Mouse (Mus musculus) heart, adult 9 months (tissue): Measurements from ENCODE around the gene Rnf7.
A peak's percentile ranks its signal among the peaks of the same experiment; 100 is the strongest.

Experiments
- DNase-seq, 2 experiments: peaks; one replicate each; pipeline ENCODE4 v3.0.0; 2022; ENCODE audit warnings: low spot score in 2 of 2

The Rnf7 gene

DNA sequence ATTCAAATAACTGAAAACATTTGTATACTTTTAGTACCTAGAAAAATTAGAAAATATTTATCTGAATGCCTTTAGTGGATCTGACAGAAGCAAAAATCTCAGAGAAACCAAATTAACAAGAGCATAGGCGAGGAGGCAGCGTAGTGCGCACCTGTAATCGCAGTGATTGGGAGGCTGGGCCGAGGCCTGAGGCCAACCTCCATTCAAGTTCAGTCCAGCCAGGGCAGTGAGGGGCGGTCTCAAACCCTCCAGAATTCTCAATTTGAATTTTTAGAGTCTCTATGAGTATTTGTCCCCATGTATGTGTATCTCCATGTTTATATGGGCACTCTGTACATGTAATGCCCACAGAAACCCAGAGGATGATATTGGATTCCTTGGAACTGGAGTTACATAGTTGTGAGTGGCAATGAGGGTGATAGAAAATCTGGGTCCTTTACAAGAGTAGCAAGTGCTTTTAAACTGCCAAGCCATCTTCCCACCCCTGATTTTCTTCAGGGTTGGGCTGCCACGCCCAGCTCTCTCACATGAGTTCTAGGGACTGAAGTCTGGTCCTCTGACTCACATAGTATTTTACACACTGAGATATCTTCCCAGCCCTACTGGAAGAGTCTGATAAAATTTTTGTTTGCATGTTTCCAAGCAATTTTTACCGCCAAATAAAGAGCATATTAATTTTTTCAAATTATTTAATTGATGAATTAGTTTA lies 8.1 kb downstream of the Rnf7 start:
- no peak for DNase-seq

DNA sequence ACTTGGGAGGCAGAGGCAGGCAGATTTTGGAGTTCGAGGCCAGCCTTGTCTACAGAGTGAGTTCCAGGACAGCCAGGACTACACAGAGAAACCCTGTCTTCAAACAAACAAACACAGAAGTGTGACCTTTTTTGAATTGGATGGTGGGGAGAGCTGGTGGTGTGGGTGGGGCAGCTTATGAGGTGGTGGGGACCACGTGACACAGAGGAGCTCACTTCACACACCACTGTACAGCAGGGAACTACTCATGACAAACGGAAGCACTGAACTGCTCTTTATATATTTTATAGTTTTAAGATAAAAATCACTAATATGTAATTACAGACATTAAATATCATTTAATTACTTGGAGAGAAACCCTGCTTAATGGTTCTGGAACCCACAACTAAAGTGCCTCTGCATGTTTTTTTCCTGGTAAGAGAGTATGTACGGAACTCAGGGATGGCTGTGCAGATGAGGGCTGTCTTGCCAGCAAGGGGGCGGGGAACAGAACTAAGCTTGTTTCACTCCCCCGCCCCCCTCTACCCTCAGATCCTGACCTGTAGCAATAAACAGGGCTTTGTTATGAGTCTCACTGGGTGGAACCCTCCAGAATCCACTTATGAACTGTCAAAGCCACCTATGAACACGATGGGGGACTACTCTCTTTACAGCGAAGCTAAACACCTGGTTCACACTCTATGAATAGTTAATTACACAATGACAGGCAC lies 8.8 kb downstream of the Rnf7 start:
- no peak for DNase-seq

DNA sequence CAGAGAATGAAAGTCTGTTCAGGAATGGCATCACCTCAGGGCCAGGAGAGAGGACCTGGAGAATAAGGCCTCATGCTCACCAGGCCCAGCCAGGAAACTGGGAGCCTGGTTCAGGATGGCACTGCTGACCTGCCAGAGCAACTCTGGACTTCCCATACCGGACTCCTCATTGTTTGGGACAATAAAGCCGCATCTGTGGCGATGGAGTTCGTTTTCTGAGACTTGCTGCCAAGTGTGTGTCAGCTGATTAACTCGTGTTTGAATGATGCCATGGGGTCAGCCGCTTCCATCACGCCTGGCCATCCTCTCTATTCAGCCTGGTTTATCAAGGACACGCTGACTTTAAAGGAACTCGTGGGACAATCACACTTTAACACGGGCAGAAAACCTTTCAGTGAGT lies 14.8 kb downstream of the Rnf7 start:
- no peak for DNase-seq

DNA sequence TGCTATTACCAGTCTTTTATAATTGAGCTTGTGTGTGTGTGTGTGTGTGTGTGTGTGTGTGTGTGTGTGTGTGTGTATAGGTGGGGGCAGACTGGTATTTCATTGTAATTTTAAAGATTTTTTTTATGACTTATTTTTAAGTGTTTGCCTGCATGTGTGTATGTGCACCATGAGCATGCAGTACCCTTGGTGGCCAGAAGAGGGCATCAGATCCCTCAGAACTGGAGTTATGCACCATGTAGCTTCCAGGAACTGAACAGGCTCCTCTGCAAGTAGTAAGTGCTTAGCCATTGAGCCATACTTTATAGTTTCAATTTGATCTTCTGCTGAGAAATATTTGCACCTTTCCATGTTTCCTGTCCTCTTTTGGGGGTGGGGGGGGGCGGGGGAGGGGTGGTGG lies 16.9 kb downstream of the Rnf7 start:
- no peak for DNase-seq

DNA sequence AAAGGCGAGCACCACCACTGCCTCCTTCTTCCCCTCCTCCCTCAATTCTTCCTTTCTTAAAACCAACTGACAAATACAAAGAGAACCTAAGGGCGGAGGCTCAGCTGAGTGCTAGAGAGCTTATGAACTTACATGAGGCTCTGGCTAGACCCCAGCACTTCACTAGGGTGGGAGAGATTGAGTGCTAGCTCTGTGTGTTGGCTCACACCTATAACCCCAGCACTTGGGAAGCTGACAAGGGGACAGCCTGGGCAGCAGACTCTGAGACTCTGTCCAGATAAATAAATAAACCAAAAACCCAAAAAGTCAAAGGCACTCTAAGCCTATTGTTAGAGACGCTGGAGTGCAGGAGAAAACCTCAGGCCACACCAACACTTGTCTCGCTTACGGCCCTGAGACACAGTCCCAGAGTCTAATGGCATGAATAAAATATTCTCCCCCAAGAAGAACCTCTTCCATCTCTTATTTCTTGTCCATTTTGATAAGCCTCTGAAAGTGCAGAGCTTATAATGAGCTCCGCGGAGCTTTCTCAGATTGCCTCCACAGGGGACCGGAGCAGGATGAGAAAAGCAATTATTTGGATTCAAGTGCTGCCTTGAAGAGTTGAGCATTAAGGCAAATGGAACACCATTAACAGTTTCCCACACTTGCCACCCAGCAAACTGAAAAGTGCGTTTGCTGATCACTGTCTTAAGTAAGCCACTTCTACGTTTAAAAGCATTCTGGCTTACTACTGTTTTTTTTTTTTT lies 18.2 kb downstream of the Rnf7 start:
- DNase-seq: no peak

DNA sequence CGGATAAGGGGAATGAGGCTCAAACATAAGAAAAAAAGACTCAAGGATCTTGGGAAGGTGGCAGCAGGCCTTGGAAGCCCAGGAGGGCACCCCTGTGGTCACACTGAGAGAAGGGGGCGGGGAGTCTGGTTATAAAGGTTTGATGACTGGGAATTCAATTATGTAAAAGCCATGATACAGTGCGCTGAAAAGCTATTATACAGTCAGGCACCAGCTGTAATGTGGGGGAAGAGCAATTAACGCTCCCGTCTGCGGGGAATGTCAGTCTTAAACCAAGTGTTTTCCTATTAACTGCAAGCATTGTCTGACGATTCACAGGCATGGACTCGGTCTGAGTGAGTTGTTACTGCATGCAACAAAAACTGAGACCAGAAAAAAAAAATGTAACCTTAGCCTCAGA lies 22.9 kb downstream of the Rnf7 start:
- DNase-seq: no peak

DNA sequence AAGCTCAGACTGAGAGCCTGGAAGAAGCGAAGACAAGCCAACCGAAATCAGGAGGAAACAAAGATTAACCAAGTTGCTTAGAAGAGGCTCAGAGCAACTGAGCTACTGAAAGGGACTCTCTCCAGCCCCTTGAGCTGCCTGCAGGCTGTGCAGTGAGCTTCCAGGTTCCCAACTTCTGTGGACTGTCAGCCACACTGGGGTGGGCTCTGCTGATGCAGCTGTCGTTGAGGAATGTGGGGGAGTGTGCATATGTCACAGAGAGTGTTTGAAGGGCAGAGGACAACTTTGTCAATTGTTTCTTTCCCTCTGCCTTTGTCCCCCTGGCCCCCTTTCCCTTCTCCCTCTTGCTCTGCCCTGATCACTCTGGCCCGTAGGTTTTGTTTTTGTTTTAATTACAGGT lies 25.5 kb downstream of the Rnf7 start:
- no peak for DNase-seq

DNA sequence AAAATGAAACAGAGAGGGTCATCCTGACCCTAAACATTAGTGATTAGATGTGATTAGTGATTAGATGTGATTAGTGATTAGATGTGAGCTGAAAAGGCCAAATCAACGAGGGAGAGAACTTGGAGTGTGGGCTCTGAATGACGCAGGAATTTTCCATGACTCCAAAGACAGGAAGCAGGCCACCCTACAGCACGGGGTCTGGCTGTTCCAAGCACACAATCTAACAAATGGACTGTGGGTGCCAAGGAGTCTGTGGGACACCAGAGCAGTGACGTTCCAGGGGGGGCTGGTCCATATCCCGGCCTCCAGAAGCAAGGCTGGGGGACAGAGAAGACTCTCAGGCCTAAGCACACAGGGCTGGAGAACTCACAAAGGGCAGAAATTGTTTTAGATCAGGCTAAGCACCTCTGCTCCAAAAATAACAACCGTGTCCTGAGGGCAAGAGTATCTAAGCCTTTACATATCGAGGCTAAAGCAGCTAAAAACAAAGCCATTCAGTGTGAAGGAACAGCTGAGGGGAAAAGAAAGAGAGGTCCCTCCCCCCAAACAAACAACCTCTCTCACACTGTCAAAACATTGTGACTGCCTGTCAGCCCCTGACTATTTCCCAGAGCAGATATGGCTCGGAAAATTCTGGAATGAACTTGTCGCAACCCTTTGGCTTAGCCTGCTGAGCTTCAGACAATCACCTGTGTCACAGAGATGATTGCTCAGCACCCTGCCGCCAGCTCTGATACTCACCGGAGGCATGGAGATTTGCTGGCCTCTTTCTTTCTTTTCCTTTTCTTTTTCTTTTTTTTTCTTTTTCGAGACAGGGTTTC lies 27.4 kb downstream of the Rnf7 start:
- peak; percentile 37 to 51 for DNase-seq

DNA sequence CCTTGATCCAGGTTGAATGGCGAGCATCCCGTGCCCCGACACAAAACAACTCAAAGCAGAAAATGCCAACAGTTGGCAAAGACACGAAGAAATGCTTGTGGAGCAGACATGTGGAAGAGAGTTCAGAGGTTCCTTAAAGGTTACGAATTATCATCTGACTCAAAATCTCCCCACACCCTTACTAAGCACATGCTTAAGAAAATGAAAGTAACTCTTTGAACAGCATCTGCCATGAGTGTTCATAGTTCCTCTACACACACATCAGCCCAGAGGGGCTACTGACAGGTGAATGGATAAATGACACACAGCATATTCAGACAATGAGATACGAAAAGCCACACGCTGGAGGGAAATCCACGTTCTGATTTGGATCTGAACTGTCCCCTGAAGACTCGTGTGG lies 29.0 kb downstream of the Rnf7 start:
- DNase-seq: no peak

DNA sequence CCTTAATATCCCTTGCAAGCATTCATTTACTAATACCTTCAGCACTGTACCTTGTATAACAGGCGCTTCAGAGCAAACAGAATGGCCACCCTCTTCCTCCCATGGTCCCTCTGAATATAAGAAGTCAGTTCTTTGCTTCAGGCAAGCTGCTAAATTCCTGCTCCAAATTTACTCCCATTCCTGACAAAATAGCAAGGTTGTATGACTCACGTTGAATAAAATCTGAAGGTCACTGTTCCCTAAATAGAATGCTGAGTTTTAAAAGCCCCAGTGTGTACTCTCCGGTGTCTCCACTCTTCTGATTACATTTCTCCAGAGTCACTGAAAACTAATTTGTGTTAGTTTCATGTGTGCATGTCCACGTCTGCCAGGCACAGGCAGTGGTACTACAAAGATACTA lies 33.1 kb downstream of the Rnf7 start:
- no peak for DNase-seq

DNA sequence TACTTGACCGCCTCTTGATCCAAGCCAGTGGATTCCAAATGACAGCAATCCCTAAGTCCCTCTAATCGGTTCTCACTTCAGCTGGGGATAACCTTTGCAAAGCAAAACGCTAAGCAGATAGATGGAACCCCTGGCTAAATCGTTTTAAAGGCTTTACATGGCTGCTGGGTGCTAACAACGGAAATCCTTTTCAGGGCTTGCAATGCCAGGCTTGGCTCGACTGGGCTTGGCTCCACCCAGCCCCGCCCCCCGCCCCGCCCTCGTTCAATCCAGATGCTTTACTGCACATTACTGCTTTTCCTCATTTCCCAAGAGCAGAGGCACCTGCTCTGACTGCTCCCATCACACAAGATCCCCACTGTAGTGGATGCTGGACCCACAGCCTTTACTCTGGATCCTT lies 36.4 kb downstream of the Rnf7 start:
- DNase-seq: no peak

DNA sequence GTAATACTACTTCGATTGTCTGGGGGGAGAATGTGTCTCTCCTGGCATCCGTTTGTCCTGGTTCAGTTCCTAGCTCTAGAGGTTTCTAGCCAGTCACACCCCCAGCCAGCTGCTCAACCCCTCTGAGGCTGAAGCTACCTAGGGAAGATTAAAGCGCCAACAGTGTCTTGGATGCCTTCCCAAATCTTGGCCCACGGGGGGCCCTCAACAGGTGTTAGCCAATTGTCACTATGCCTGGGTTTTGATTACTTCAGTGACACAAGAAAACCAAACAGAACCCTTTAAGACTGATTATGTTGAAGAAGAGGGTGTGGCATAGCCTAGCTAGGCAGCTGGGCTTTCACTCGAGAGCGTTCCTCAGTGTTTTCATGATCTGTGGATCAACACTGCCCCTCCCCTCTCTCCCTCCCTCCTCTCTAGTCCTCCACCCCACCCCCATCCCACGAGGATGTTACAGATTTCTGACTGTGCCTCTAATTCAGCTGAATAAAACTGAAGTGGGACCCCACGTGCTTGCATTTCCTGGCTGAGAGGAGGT lies 40.1 kb downstream of the Rnf7 start:
- no peak for DNase-seq

DNA sequence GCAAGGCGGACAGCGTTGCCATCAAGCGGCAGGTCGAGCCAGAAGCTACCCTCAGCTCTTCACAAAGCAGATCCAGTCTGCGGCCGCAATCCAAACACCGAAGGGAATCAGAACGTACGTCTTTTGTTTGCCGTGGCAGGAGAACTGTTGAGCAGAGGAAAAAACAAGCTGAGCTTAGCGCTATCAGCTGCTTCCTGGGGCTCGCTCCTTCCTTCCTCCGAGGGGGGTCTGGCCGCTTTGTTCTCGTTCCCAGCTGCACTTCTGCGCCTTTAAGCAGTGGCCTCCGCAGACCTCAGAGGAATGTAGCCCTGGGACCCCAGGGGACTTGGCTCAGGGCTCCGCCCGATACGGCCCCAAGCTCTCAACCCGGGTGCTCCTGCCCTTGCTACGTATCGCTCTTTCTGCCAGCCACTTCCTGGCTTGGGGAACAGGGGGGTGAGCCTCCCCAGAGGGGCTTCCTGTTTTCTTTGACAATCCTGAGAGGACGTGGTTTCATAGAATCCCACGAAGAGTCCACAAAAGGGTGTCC lies 40.6 kb downstream of the Rnf7 start:
- peak; percentile 73 to 82 for DNase-seq

DNA sequence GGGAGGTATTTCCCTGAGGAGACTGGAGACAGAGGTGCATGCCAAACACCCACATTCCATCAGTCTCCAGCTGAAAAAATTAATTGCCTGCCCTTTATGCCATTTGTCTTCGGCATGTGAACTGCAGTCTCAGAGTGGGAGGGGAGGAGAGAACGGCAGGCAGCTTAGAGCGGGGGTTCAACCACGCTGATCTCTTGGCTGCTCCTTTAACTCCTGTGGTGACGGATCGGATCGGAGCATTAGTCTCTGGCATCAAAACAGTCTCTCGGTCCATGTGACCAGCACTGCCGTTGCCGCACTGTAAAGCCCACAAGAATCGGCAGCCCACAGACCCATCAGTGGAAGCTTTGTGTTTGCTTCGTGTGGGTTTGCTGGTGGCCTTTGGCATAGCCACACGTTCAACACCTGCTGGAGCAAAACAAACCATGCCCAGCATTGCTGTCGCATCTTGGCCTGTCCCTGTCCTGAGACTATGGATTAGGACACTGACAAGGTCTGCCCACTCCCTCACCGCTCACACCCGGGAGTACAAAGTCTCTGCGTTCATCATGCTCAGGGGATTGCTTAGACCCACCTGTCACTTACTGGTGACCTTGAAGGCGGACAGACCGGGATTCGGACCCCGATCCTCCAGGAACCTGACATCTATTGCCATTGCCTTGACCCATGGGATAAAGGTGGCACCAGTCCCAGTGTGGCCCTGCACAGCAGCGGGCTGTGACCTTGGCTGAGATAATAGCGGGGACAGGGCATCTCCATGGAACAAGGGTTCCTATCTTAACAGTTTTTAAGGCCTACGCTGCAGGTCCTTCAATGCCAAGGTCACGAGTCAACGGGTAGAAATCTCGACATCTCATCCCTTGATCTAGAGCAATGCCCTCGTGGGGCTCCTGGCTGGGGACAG lies 41.3 kb downstream of the Rnf7 start:
- DNase-seq: peak in 1 of 2 experiments; percentile 30

DNA sequence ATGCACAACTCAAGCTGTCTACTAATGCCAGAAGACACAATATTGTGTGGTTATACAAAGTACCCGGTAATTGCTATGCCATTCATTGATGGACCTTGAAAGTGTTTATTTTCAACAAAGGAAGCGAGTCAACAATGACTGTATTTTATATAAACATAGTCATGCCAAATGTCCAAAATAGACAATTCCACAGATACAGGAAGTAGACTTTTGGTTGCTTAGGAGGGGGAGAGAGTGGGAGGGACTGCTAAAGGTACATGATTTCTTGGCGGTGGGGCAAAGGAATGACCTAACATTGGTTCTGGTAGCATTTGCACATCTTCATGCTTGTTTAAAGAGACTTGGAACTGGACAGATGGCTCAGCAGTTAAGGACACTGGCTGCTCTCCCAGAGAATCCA lies 45.9 kb downstream of the Rnf7 start:
- DNase-seq: no peak

DNA sequence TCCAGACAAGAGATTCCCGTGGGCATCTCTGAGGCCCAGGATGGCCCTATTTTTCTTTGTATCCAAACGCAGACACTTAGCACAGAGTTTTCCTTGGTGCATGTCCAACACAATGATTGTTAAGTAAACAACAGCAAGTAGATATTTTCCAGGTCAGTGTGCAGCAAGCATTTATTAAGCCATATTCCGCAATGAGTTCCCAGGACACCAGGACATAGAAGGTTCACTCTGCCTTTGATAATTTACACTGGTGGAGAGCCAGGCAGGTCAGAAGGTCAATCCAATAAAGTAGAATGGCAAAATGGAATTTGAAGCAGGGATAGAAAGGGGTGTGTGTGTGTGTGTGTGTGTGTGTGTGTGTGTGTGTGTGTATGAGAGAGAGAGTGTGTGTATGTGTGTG lies 47.4 kb downstream of the Rnf7 start:
- DNase-seq: no peak

DNA sequence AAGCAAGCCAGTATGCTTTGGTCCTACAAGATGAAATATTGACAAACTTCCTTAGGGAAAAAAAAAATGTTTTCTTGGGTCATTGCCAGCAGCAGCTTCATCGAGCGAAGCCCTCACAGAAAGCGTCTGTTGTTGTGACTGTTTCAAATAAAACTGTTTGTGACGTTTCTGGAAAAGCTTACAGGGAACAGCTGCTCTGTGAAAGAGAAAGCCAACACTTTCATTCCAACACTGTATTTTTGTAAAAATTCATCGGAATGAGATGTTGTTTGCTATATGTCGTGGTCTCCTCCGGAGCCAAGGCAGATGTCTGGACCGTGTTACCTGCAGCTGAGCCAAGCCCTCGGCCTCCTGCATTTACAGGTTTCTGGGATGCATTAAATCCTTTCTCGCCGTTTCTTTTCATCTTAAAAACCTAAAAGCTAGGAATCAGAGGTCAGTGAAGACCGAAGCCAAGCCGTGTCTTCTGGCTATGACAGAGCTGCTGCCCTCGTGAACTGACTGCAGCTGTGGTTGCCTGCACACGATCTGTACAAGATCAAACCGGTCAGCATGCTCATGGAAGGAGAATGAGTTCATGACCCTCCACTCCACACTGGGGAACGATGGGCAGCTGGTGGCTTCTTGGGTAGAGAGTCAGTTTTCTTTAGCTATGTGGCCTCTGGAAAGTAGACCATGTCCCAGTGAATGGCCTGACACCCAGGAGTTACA lies 50.0 kb downstream of the Rnf7 start:
- peak; percentile 42 to 70 for DNase-seq

DNA sequence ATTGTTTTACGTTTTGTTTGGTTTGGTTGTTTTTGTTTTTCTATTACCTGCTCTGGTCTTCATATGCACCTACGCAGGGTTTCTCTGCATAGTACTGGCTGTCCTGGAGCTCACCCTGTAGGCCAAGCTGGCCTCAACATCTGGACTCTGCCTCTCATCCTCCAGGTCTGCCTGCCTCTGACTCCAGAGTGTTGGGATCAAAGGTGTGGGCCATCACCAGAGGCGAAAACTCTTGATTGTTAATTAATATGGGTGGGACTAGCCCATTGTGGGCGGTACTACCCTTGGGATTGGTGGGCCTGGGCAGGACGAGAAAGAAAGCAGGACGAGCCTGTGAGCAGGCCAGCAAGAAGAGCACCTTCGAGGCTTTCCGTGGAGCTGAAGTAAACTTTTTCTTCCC lies 54.4 kb downstream of the Rnf7 start:
- no peak for DNase-seq
